Mouse (Mus musculus) thymus, postnatal 14 days (tissue): ENCODE measurements around the gene Syne3.

Experiments
- DNase-seq: peaks from one replicate; pipeline ENCODE4 v3.0.0; 2021

Gene Syne3

GRCm38 (mm10) chr12:104998541-104998940 is 11.1 kb downstream of the Syne3 start:
- DNase-seq: no peak

GRCm38 (mm10) chr12:104997641-104998293 is 11.8 kb downstream of the Syne3 start:
- DNase-seq: no peak

- DNase-seq: no peak
Observed at GRCm38 (mm10) chr12:104997159-104997558, 12.4 kb downstream of the Syne3 start.

GRCm38 (mm10) chr12:104996012-104996728 is 13.4 kb downstream of the Syne3 start:
- DNase-seq: no peak

DNA sequence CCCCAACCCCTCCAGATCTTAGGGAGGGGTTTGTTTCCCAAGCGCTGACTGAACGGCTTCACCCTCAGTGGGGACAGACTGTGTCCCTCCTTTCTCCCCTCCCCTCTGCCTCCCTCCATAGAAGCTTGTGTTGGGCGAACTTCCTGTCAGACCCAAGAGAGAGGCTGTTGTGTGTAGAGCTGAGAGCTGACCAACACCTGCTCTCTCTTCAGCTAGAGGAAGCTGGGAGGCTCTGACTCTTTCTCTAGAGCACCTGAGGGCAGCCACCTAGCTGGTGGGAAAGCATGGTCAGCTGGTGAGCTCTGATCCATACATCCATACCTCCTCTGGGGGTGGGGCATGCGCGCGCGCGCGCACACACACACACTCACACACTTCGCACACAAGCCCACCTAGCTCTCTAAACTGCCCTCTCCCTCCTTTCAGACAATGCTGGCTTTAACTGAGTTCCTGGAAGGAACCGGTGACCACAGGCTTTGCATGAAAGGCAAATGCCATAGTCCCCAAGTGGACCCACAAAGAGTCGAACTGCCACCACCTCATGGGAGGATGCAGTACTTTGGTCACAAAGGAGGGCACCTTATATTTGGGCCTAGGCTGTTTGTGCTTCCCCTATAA is 14.2 kb downstream of the Syne3 start:
- no peak for DNase-seq

DNA sequence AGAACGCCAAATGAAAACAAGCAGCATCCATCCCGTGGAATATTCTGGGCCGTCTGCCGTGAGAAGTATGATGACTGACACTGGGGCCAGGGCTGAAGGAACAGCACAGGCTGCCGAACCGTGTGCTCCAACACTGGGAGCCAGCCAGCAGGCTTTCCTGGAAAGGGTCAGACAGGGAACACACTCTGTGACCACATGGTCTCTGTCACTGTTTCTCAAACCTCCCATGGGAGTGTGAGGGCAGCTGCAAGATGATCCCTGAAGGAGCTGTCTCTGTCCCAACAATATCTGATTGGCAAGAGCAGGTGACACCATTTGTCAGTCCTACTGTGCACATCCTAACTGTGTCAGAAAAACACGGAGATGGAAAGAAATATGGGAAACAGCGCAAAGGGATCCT is 16.8 kb downstream of the Syne3 start:
- DNase-seq: no peak

DNA sequence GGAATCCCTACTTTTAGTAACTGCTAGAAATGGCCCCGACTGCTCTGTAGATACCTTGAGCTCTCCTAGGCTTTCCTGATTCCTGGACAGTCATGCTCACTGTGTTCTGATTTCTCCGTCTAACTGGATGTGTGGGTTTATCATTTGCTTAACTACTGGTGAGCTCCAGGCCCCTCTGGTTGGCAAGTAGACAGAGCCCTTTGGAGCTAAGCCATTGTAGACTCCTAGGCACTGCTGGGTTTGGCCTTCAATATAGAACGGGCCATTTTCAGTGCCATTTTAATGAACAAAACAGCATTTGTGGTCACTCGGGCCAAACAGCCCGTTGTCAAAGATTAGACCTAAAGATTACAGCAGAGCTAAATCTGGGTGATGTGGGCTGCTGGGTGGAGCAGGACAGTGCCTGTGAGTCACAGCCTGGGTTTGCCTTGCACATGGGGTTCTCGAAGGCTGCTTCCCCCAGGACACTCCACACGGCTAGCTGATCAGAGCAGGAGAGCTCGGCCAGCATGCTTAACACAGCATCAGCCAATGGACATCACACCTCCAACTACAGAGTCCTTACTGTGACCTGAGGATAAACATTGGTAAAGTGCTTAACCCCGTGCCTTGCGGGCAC is 17.4 kb downstream of the Syne3 start:
- no peak for DNase-seq

GRCm38 (mm10) chr12:104990741-104991454 is 18.7 kb downstream of the Syne3 start:
- DNase-seq: peak; percentile 47

DNA sequence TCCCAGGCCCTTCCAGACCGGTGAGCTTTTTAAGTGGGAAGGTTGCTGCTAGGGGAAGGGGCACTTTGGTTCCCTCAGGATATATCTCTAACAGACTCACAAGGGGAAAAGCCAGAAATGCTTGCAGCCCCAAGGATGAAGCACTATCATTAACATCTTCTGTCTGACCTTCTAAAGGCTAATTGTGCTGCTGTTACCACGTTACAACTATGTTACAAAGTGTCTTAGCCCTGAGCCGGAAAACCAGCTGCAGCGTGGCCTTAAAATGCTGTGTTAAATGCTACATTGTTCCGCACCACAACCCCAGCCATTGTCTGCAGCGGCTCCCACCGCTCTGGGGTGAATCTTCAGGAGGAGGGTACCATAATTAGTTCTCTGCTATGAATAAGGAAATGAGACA is 21.7 kb downstream of the Syne3 start:
- no peak for DNase-seq

DNA sequence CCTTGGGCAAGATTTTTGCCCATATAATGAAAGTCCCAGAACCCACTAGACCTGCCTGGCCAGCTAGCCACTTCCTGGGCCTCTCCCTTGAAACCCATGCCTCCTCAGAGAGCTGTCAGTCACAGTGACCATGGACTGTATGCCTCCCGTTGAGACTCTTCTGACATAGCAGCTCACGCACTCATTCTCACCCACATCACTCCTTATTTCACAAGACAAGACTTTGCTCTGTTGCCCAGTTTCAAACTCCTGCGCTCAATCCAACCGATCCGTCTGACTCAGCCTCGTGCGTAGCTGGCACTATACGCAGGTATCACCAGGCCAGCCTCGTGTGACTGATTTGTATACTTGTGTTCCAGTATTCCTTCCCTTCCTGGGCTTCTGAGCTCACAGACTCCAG is 22.8 kb downstream of the Syne3 start:
- DNase-seq: no peak

DNA sequence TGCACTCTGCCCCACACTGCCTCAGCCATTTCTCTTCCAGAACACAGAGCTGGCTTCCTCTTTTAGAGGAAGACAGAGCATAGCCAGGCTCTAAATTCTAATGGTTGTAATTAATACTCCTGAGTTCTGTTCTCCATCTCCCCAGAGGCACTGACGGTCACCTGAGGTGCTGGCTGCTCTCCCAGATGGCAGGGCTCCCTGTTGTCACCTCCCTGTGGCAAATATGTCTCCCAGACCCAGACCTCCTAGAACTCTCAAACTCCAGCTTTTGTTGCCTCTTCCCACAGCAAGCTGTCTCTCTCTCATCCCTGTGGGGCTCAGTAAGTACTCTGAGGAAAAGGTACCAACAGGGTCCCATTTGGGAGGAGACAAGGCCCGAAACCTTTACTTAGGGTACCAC is 23.6 kb downstream of the Syne3 start:
- no peak for DNase-seq

GRCm38 (mm10) chr12:104985088-104985487 is 24.5 kb downstream of the Syne3 start:
- peak; percentile 56 for DNase-seq

DNA sequence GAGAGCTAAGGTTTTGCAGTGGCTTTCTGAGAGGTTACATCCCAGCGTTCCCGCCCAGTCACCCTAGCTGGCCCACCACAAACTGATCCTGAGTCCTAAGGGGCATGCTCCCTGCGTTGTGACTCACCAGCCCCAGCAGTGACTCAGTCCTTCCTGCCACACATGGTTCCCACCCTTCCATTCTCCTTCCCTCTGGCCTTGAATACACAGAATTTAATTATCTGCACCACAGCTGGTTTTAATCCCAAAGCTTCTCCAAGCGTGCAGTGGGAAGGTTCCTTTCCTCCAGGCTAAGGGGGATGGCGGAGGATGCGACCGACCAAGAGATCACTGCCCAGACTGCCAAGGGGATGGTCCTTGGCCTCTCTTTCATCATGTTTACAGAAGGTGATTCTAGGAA is 26.1 kb downstream of the Syne3 start:
- no peak for DNase-seq

DNA sequence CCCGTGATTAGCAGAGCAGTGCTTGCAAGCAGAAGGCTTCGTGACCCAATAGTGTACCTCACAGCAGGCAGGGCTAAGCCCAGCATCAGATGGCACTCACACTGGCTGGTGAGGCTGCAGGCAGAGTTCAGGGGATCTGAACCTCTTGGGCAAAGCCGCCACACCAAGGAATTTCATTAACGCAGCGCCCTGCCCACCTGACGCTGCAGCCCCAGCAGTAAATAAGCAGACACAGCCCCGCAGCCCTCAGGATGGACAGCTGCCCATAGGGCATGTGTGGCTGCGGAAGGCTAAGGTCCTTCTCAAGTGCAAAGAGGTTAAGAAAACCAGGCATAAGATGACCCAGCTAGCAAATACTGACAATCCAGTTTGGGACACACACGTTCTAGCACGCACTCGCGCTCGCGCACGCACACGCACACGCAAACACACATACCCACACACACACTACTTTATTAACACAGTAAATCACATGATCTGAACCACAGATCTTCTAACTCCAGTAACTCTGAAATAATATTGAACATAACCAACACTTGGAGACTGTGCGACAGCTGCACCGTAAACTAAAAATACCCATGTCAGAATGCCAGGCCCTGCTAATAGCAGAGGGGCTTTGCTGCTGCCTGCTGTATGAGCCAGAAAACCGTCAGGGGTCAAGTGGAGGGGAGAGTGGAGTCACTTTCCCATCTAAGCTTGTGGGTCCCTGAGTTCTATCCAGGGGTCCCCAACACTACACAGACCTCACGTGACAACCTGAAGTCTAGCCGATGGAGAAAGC is 30.5 kb downstream of the Syne3 start:
- DNase-seq: no peak

DNA sequence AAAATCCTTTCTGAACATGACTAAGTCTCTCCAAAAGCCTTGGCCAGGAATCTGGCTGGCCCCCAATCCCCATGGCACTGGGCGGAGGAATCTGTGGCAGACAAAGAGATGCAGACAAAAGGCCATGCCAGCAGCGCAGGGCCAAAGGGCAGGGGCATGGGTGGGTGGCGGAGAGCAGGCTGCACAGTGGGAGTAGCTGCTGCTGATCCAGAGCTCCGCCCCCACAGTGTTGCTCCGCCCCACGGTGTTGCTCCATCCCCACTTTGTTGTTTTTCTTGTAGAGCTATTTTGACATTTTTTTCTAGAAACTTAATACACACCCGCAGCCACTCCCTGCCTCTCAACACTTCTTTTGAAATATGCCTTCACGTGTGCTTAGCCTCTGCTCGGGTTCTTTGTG is 31.2 kb downstream of the Syne3 start:
- no peak for DNase-seq

GRCm38 (mm10) chr12:104976903-104977302 is 32.7 kb downstream of the Syne3 start:
- DNase-seq: no peak

GRCm38 (mm10) chr12:104976331-104976817 is 33.2 kb downstream of the Syne3 start:
- DNase-seq: no peak

DNA sequence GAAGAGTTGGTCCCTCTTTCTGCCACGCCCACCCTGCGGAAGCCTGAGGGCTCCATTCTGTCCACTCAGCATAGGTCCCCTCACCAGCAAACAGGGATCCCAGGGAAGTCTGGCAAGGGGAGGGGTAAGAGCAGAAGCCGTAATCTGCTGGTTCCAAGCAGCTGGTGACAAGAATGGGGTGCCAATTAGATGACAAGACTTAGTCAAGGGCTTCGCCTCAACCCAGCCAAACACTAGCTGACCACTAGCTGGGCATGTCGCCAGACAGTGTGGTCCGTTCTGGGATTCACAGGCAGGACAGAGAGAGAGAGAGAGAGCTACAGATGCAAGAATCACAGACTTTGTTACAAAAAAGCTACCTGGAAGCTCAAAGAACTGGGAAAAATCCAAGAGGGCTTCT is 36.7 kb downstream of the Syne3 start:
- no peak for DNase-seq

GRCm38 (mm10) chr12:104969618-104970017 is 40.0 kb downstream of the Syne3 start:
- DNase-seq: no peak

GRCm38 (mm10) chr12:104969177-104969576 is 40.4 kb downstream of the Syne3 start:
- DNase-seq: no peak

GRCm38 (mm10) chr12:104964953-104965911 is 44.4 kb downstream of the Syne3 start:
- DNase-seq: no peak
